Mouse (Mus musculus): Measurements from ENCODE around the gene Gm28372. TPM values are rescaled to one million over a fixed set of nuclear protein-coding genes. Genes with fewer than 3 reads are reported as not detected.

The Gm28372 gene
- 0.04 TPM for polyA plus RNA-seq (2012; fragmentation: generic; extraction: Trizol)

GRCm38 (mm10) chr2:130404939-130405338, at the start of gene Gm28372, which contains the start of gene 1700020A23Rik:
TSS of gene Gm28372 (plus strand) at chr2:130405239.
TSS of gene 1700020A23Rik (plus strand) at chr2:130405259.
- TF ChIP-seq E2F4 (IDR thresholded peaks at IDR 0.05; ENCODE audit: insufficient read depth) (no peak), MYOD1 (IDR thresholded peaks at IDR 0.05; ENCODE audit: control insufficient read depth in 1 of 3, insufficient read length in 2 of 3, low read depth in 2 of 3) (no peak), MAX (IDR thresholded peaks at IDR 0.05; ENCODE audit: low read depth) (no peak), SRF (IDR thresholded peaks at IDR 0.05; ENCODE audit: control insufficient read depth, insufficient read length, low read depth) (no peak), TCF3 (IDR thresholded peaks at IDR 0.05; ENCODE audit: insufficient read length, low read depth) (no peak), REST (IDR thresholded peaks at IDR 0.05; ENCODE audit: insufficient read depth, insufficient read length) (no peak), POLR2A (IDR thresholded peaks at IDR 0.05; ENCODE audit: insufficient read length, low read depth) (no peak), CEBPB (IDR thresholded peaks at IDR 0.05; ENCODE audit: insufficient read depth, poor library complexity, severe bottlenecking) (no peak), MYOG (IDR thresholded peaks at IDR 0.05; ENCODE audit: control insufficient read depth in 1 of 3, insufficient read depth in 1 of 3, insufficient read length in 2 of 3, low read depth in 2 of 3) (no peak), USF1 (IDR thresholded peaks at IDR 0.05; ENCODE audit: low read depth) (no peak), TCF12 (IDR thresholded peaks at IDR 0.05; ENCODE audit: insufficient read depth, poor library complexity, severe bottlenecking) (no peak), POLR2AphosphoS2 (IDR thresholded peaks at IDR 0.05; ENCODE audit: insufficient read length, low read depth) (no peak)
- no peak within 1 kb of the TSS for H3K4me3 ChIP-seq

GRCm38 (mm10) chr2:130357551-130357950, 47.5 kb upstream of the Gm28372 start:
- H3K36me3 ChIP-seq (ENCODE audit: control insufficient read depth, insufficient read depth): no peaks in the 10 kb centered on the region
- H3K4me2 ChIP-seq (ENCODE audit: low read depth): no peak overlapping the region
- H3ac ChIP-seq (ENCODE audit: control insufficient read depth, insufficient read length): no peak overlapping the region
- peaks cover 68% of the 10 kb centered on the region for H3K27me3 ChIP-seq (ENCODE audit: control insufficient read depth, insufficient read depth, insufficient read length)
- H3K79me2 ChIP-seq (ENCODE audit: control insufficient read depth, insufficient read depth): no peaks in the 10 kb centered on the region
- no peak for TF ChIP-seq E2F4 (IDR thresholded peaks at IDR 0.05; ENCODE audit: insufficient read depth)
- no peak for TF ChIP-seq USF1 (IDR thresholded peaks at IDR 0.05; ENCODE audit: low read depth)
- no peak for TF ChIP-seq CEBPB (IDR thresholded peaks at IDR 0.05; ENCODE audit: insufficient read depth, poor library complexity, severe bottlenecking)
- TF ChIP-seq TCF12 (IDR thresholded peaks at IDR 0.05; ENCODE audit: insufficient read depth, poor library complexity, severe bottlenecking): no peak
- no peak for TF ChIP-seq REST (IDR thresholded peaks at IDR 0.05; ENCODE audit: insufficient read depth, insufficient read length)
- TF ChIP-seq MAX (IDR thresholded peaks at IDR 0.05; ENCODE audit: low read depth): no peak
- TF ChIP-seq POLR2A (IDR thresholded peaks at IDR 0.05; ENCODE audit: insufficient read length, low read depth): no peak
- no peak for TF ChIP-seq MYOD1 (IDR thresholded peaks at IDR 0.05; ENCODE audit: control insufficient read depth in 1 of 3, insufficient read length in 2 of 3, low read depth in 2 of 3)
- TF ChIP-seq MYOG (IDR thresholded peaks at IDR 0.05; ENCODE audit: control insufficient read depth in 1 of 3, insufficient read depth in 1 of 3, insufficient read length in 2 of 3, low read depth in 2 of 3): no peak
- TF ChIP-seq SRF (IDR thresholded peaks at IDR 0.05; ENCODE audit: control insufficient read depth, insufficient read length, low read depth): no peak
- TF ChIP-seq TCF3 (IDR thresholded peaks at IDR 0.05; ENCODE audit: insufficient read length, low read depth): no peak
- TF ChIP-seq POLR2AphosphoS2 (IDR thresholded peaks at IDR 0.05; ENCODE audit: insufficient read length, low read depth): no peak
- H3K4me3 ChIP-seq: no peak overlapping the region

More at GRCm38 (mm10) chr2:130404939-130405338, at the start of gene Gm28372, which contains the start of gene 1700020A23Rik:
- Histone ChIP-seq H3K79me2 (ENCODE audit: control insufficient read depth, insufficient read depth) (no peaks in the 10 kb centered on the region), H3K4me2 (ENCODE audit: low read depth) (no peak within 1 kb of the TSS), H3K36me3 (ENCODE audit: control insufficient read depth, insufficient read depth) (no peaks in the 10 kb centered on the region), H3ac (ENCODE audit: control insufficient read depth, insufficient read length) (no peak within 1 kb of the TSS), H3K27me3 (ENCODE audit: control insufficient read depth, insufficient read depth, insufficient read length) (no peaks in the 10 kb centered on the region)

GRCm38 (mm10) chr2:130358852-130359251, 46.2 kb upstream of the Gm28372 start:
- no peak for TF ChIP-seq USF1 (IDR thresholded peaks at IDR 0.05; ENCODE audit: low read depth)
- no peak for TF ChIP-seq POLR2AphosphoS2 (IDR thresholded peaks at IDR 0.05; ENCODE audit: insufficient read length, low read depth)
- TF ChIP-seq REST (IDR thresholded peaks at IDR 0.05; ENCODE audit: insufficient read depth, insufficient read length): no peak
- no peak for TF ChIP-seq SRF (IDR thresholded peaks at IDR 0.05; ENCODE audit: control insufficient read depth, insufficient read length, low read depth)
- no peak for TF ChIP-seq TCF3 (IDR thresholded peaks at IDR 0.05; ENCODE audit: insufficient read length, low read depth)
- TF ChIP-seq POLR2A (IDR thresholded peaks at IDR 0.05; ENCODE audit: insufficient read length, low read depth): no peak
- no peak for TF ChIP-seq MAX (IDR thresholded peaks at IDR 0.05; ENCODE audit: low read depth)
- no peak for TF ChIP-seq CEBPB (IDR thresholded peaks at IDR 0.05; ENCODE audit: insufficient read depth, poor library complexity, severe bottlenecking)
- TF ChIP-seq E2F4 (IDR thresholded peaks at IDR 0.05; ENCODE audit: insufficient read depth): no peak
- H3K4me2 ChIP-seq (ENCODE audit: low read depth): no peak overlapping the region
- no peak overlapping the region for H3K4me3 ChIP-seq
- no peaks in the 10 kb centered on the region for H3K36me3 ChIP-seq (ENCODE audit: control insufficient read depth, insufficient read depth)
- H3ac ChIP-seq (ENCODE audit: control insufficient read depth, insufficient read length): no peak overlapping the region
- H3K79me2 ChIP-seq (ENCODE audit: control insufficient read depth, insufficient read depth): no peaks in the 10 kb centered on the region
- peaks cover 73% of the 10 kb centered on the region for H3K27me3 ChIP-seq (ENCODE audit: control insufficient read depth, insufficient read depth, insufficient read length)

DNA sequence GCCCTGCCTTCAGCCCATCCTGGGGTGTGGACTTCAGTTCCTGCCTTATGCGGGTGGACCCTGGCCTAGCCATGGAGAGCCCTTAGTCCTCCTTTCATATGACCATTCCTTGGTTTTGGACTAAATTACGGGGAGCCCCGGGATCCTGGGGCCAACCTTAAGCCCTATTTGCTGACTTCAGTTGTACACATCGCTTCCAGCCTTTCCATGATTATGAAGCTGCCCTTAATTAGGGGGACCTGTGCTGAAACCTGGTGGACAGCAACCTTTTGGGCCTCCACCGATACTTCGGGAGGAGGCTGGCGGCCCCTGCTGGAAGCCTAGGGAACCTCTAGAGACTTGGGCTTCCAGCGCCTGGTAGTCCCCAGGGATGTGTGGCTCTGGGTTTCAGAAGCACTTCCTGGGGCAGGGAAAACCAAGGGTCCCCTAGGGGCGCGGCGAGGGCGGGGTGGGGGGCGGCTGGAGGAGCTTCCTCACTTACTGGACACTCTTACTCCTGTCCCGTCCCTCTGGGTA, 42.5 kb upstream of the Gm28372 start:
- Histone ChIP-seq H3K36me3 (ENCODE audit: control insufficient read depth, insufficient read depth) (no peaks in the 10 kb centered on the region), H3K4me3 (no peak overlapping the region), H3K79me2 (ENCODE audit: control insufficient read depth, insufficient read depth) (no peaks in the 10 kb centered on the region), H3ac (ENCODE audit: control insufficient read depth, insufficient read length) (no peak overlapping the region), H3K27me3 (ENCODE audit: control insufficient read depth, insufficient read depth, insufficient read length) (peaks cover 72% of the 10 kb centered on the region), H3K4me2 (ENCODE audit: low read depth) (no peak overlapping the region)
- TF ChIP-seq MAX (IDR thresholded peaks at IDR 0.05; ENCODE audit: low read depth) (no peak), USF1 (IDR thresholded peaks at IDR 0.05; ENCODE audit: low read depth) (no peak), CEBPB (IDR thresholded peaks at IDR 0.05; ENCODE audit: insufficient read depth, poor library complexity, severe bottlenecking) (no peak), POLR2AphosphoS2 (IDR thresholded peaks at IDR 0.05; ENCODE audit: insufficient read length, low read depth) (no peak), REST (IDR thresholded peaks at IDR 0.05; ENCODE audit: insufficient read depth, insufficient read length) (peak; percentile 8)
